In genomic region chr10:99609420-99609819, GRCm38 (mm10) we compare ENCODE assay signal across 28 mouse cellular contexts.
DNase-seq lines count a peak whose midpoint lies in the region; ATAC-seq and TF ChIP-seq lines count a peak whose summit lies in the region.
"Had no signal": no experiment of that assay in that cellular context is flagged by ENCODE, and none has a peak within 500 bp of the region (broad histone marks: within the 10 kb centered on the region; RNA-seq: fewer than 3 reads in every experiment).

No protein-coding gene starts in this region.

- no peak for TF ChIP-seq POLR2A in liver, adult 2 months (IDR thresholded peaks at IDR 0.05; ENCODE audit: extremely low read depth, insufficient read depth, low read length)

- 0 out of 2 replicates have a peak, but pooled peaks have one; percentile 29 for ATAC-seq in common myeloid progenitor, adult 5-6 weeks (replicated peaks; ENCODE audit: low read depth, poor library complexity, severe bottlenecking)
- peak; percentile 54; the same call in 1 of the 2 replicates for ATAC-seq in megakaryocyte progenitor cell, adult 5-6 weeks (replicated peaks; ENCODE audit: poor library complexity)
- ATAC-seq: forebrain, embryonic 14.5 days; forebrain, postnatal 0 days; intestine, embryonic 15.5 days; Patski had no signal

- H3K27ac ChIP-seq in liver, adult 2 months (replicated peaks; ENCODE audit: insufficient read depth, low read depth, low read length): no peak overlapping the region
- H3K27ac ChIP-seq: embryonic facial prominence, embryonic 10.5 days; embryonic facial prominence, embryonic 13.5 days; gastrocnemius, adult 2 months; heart, embryonic 13.5 days; hindbrain, embryonic 15.5 days; intestine, embryonic 15.5 days had no signal

- no peaks in the 10 kb centered on the region for H3K27me3 ChIP-seq in liver, adult 2 months (ENCODE audit: control insufficient read depth, insufficient read depth, low read length)
- H3K27me3 ChIP-seq: embryonic facial prominence, embryonic 13.5 days; heart, embryonic 13.5 days; hindbrain, embryonic 15.5 days; intestine, embryonic 15.5 days had no signal

- H3K79me2 ChIP-seq in liver, adult 2 months (ENCODE audit: control insufficient read depth, insufficient read depth, low read length): no peaks in the 10 kb centered on the region

- DNase-seq in liver, adult 2 months (ENCODE audit: extremely low read depth, low read depth, low spot score): peak; percentile 25
- no peak for DNase-seq in liver
- peak; percentile 33 for DNase-seq in retina, adult 2 months (ENCODE audit: low read depth, low spot score)
- DNase-seq in retina, embryonic 14.5 days (ENCODE audit: low spot score): no peak
- no peak for DNase-seq in layer of hippocampus, adult 11-12 months (ENCODE audit: low spot score)
- DNase-seq in lung, postnatal 25 days (ENCODE audit: low spot score): no peak
- DNase-seq: adrenal gland, postnatal 10 days; adrenal gland, postnatal 36 days; B cell, adult 2 months; cerebellum, adult 18-20 months; cerebellum, adult 9-10 months; cerebellum, postnatal 14 days; embryo, embryonic 11 days; forebrain, postnatal 0 days; gastrocnemius, adult 2 months; gastrocnemius, postnatal 14 days; heart, adult 18-20 months; heart, postnatal 14 days; heart, postnatal 4 days had no signal

- peaks cover under 1% of the 10 kb centered on the region; the same call in 1 of the 2 replicates for H3K4me1 ChIP-seq in liver, adult 2 months (ENCODE audit: control insufficient read depth, insufficient read depth, low read length)
- H3K4me1 ChIP-seq: embryonic facial prominence, embryonic 10.5 days; embryonic facial prominence, embryonic 13.5 days; heart, embryonic 13.5 days; hindbrain, embryonic 15.5 days; intestine, embryonic 15.5 days had no signal

- no peak overlapping the region for H3K4me3 ChIP-seq in liver, adult 2 months (ENCODE audit: insufficient read depth, low read depth, low read length)
- H3K4me3 ChIP-seq: embryonic facial prominence, embryonic 10.5 days; embryonic facial prominence, embryonic 13.5 days; gastrocnemius, adult 2 months; heart, embryonic 13.5 days; hindbrain, embryonic 15.5 days; intestine, embryonic 15.5 days had no signal

- 92% methylated on average over 3 of the region's 3 CpGs for WGBS in liver, adult 2 months

- H3K9ac ChIP-seq in liver, adult 2 months (ENCODE audit: low read depth, low read length): no peak overlapping the region
- H3K9ac ChIP-seq: embryonic facial prominence, embryonic 13.5 days; forebrain, postnatal 0 days; heart, embryonic 13.5 days; hindbrain, embryonic 15.5 days; intestine, embryonic 15.5 days had no signal

- H3K36me3 ChIP-seq in liver, adult 2 months (ENCODE audit: control insufficient read depth, insufficient read depth, low read length): no peaks in the 10 kb centered on the region
- H3K36me3 ChIP-seq: embryonic facial prominence, embryonic 10.5 days; embryonic facial prominence, embryonic 13.5 days; heart, embryonic 13.5 days; hindbrain, embryonic 15.5 days; intestine, embryonic 15.5 days had no signal

- no peak for TF ChIP-seq CTCF in liver, adult 2 months (IDR thresholded peaks at IDR 0.05; ENCODE audit: low read depth, low read length)

Comparison
In these comparisons a context has a peak if more than half of its experiments do, and no peak if none do; other contexts are left out.
1. DNase-seq: peak in liver, adult 2 months (single experiment) and retina, adult 2 months (single experiment); none in liver (single experiment), retina, embryonic 14.5 days (single experiment), layer of hippocampus, adult 11-12 months (single experiment) and lung, postnatal 25 days (single experiment).